ENCODE assay signal across 29 mouse cellular contexts in genomic region chr4:116676027-116676426, GRCm38 (mm10).
"Had no signal": no experiment of that assay in that cellular context is flagged by ENCODE, and none has a peak within 500 bp of the region (broad histone marks: within the 10 kb centered on the region; RNA-seq: fewer than 3 reads in every experiment).

No protein-coding gene starts in this region.

- H3K4me3 ChIP-seq: gastrocnemius, adult 2 months; heart, embryonic 13.5 days; heart, embryonic 15.5 days; hindbrain, embryonic 13.5 days; hindbrain, embryonic 15.5 days; intestine, embryonic 15.5 days; kidney, embryonic 15.5 days; layer of hippocampus, adult 2 months; left cerebral cortex, adult 2 months; limb, embryonic 10.5 days; limb, embryonic 12.5 days; liver, embryonic 13.5 days; liver, embryonic 15.5 days had no signal

- H3K27me3 ChIP-seq: heart, embryonic 13.5 days; heart, embryonic 15.5 days; hindbrain, embryonic 13.5 days; hindbrain, embryonic 15.5 days; intestine, embryonic 15.5 days; kidney, embryonic 15.5 days; limb, embryonic 12.5 days had no signal

- H3K4me2 ChIP-seq: heart, embryonic 11.5 days; heart, embryonic 13.5 days; heart, embryonic 15.5 days; hindbrain, embryonic 13.5 days; hindbrain, embryonic 15.5 days; intestine, embryonic 15.5 days; kidney, embryonic 15.5 days; limb, embryonic 12.5 days; liver, embryonic 11.5 days; liver, embryonic 13.5 days; liver, embryonic 15.5 days had no signal

- H3K9me3 ChIP-seq: heart, embryonic 13.5 days; heart, embryonic 15.5 days; hindbrain, embryonic 13.5 days; hindbrain, embryonic 15.5 days; intestine, embryonic 15.5 days; kidney, embryonic 15.5 days; limb, embryonic 10.5 days; limb, embryonic 12.5 days; liver, embryonic 13.5 days; liver, embryonic 15.5 days had no signal

- ATAC-seq: hindbrain, postnatal 0 days; inflammation-experienced regulatory T-cells, adult 6 months; intestine, embryonic 15.5 days; intestine, postnatal 0 days had no signal

- H3K27ac ChIP-seq: gastrocnemius, adult 2 months; heart, embryonic 13.5 days; heart, embryonic 15.5 days; hindbrain, embryonic 13.5 days; hindbrain, embryonic 15.5 days; hindbrain, postnatal 0 days; intestine, embryonic 15.5 days; kidney, embryonic 15.5 days; kidney, postnatal 0 days; layer of hippocampus, adult 2 months; left cerebral cortex, adult 2 months; limb, embryonic 10.5 days; limb, embryonic 12.5 days; liver, embryonic 13.5 days; liver, embryonic 15.5 days had no signal

- H3K4me1 ChIP-seq: heart, embryonic 15.5 days; hindbrain, embryonic 13.5 days; hindbrain, embryonic 15.5 days; kidney, embryonic 15.5 days; limb, embryonic 10.5 days; limb, embryonic 12.5 days had no signal

- H3K9ac ChIP-seq: heart, embryonic 13.5 days; heart, embryonic 15.5 days; hindbrain, embryonic 13.5 days; hindbrain, embryonic 15.5 days; intestine, embryonic 15.5 days; kidney, embryonic 15.5 days; limb, embryonic 12.5 days; liver, embryonic 13.5 days; liver, embryonic 15.5 days had no signal

- DNase-seq: gastrocnemius, adult 2 months; gastrocnemius, postnatal 10 days; gastrocnemius, postnatal 36 days; heart, adult 18-20 months; heart, postnatal 14 days; heart, postnatal 36 days; kidney, adult 2 months; kidney, adult 9 months; kidney, postnatal 14 days; kidney, postnatal 36 days; liver; liver, embryonic 13.5 days had no signal

- H3K36me3 ChIP-seq: heart, embryonic 13.5 days; heart, embryonic 15.5 days; hindbrain, embryonic 13.5 days; hindbrain, embryonic 15.5 days; intestine, embryonic 15.5 days; kidney, embryonic 15.5 days; limb, embryonic 10.5 days; limb, embryonic 12.5 days; liver, embryonic 13.5 days; liver, embryonic 15.5 days had no signal
